Mouse (Mus musculus) lung, adult 2 months (tissue): Measurements from ENCODE around the gene Gramd1a. TPM values are rescaled to one million over a fixed set of nuclear protein-coding genes. Genes with fewer than 3 reads are reported as not detected.

Experiments
- DNase-seq: peaks from one replicate; pipeline ENCODE4 v3.0.0; 2022
- H3K4me1 ChIP-seq: fragments of 200-500 bp; 2 replicates; pipeline ENCODE4 v1.6.1; 2011; ENCODE audit warnings: low read length; ENCODE audit not compliant: control insufficient read depth, insufficient read depth
- H3K4me3 ChIP-seq: fragments of 200-500 bp; replicated peaks from 2 replicates; pipeline ENCODE3; 2011; ENCODE audit warnings: low read depth, mild to moderate bottlenecking, control low read depth, low read length; ENCODE audit errors: extremely low read depth
- CTCF ChIP-seq: fragments of 200-500 bp; IDR thresholded peaks from 2 replicates; pipeline ENCODE4 v1.5.1; 2011; ENCODE audit warnings: mild to moderate bottlenecking, low read length, control low read depth; ENCODE audit not compliant: insufficient read depth
- POLR2A ChIP-seq: fragments of 200-500 bp; IDR thresholded peaks from 2 replicates; pipeline ENCODE4 v1.6.1; 2011; ENCODE audit warnings: low read depth, mild to moderate bottlenecking, control low read depth, low read length, borderline replicate concordance; ENCODE audit errors: extremely low read depth
- WGBS: fragments of 180-500 bp; shearing (Covaris S2); methylation state at CpG from one replicate; pipeline ENCODE4 v1.1.7; 2018; 5-methylcytosine and 5-hydroxymethylcytosine counted together
- polyA plus RNA-seq: library from polyadenylated mRNA; depleted of rRNA; stranded (reverse); fragments of >200 nt; gene quantifications from 2 replicates; pipeline ENCODE4 v1.2.3, GENCODE M21; 2012

Gramd1a gene
- polyA plus RNA-seq, 1 experiment: 103 TPM

DNA sequence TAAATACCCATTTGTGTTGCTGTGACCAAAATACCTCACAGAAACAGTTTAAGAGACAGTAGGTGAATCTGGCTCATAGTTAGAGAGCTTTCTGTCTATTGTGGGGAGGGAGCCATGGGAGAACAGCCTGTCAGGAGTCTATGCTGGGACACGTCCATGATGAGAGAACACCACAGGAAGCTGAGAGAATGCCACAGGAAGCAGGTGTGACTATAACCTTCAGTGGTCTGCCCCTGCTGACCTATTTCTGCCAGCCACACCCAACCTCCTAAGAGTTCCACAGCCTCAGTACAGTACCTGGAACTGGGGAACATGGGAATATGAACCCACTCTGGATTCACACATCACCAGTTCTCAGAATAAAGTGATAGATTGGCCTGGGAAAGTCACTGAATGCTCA lies 9.1 kb upstream of the Gramd1a start:
- H3K4me3 ChIP-seq: no peak overlapping the region
- WGBS: 48% methylated on average over 1 of the region's 1 CpGs
- H3K4me1 ChIP-seq: no peaks in the 10 kb centered on the region; the same call in 1 of the 2 replicates
- no peak for DNase-seq
- TF ChIP-seq CTCF (no peak), POLR2A (no peak)

- no peak overlapping the region for H3K4me3 ChIP-seq
- TF ChIP-seq CTCF: no peak
- 76% methylated on average over 3 of the region's 3 CpGs for WGBS
- no peaks in the 10 kb centered on the region; the same call in 1 of the 2 replicates for H3K4me1 ChIP-seq
- DNase-seq: no peak
Observed at GRCm38 (mm10) chr7:31163666-31164577, 8.2 kb upstream of the Gramd1a start.

DNA sequence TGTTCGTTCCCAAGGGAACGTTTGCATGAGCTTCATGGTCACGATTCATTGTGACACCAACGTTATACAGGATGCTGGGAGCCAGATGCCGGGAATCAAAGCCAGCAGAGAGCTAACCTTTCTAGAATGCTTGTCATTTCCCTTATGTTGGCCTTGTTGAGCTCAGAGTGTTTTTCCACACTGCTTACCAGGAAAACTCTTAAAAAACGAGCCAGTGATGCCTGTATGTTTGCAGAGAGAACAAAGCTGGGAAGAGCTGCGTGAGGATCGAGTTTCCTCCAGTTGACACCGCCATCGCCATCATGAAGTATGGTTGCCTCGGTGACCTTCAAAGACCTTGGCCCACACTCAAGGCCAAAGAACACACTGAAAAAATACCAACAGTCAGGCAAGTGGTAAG lies 6.6 kb upstream of the Gramd1a start:
- no peaks in the 10 kb centered on the region for H3K4me1 ChIP-seq
- WGBS: 44% methylated on average over 11 of the region's 11 CpGs
- H3K4me3 ChIP-seq: no peak overlapping the region
- TF ChIP-seq CTCF (no peak), POLR2A (no peak)
- DNase-seq: no peak

- no peak for DNase-seq
- TF ChIP-seq POLR2A (no peak), CTCF (no peak)
- Histone ChIP-seq H3K4me3 (no peak overlapping the region), H3K4me1 (no peaks in the 10 kb centered on the region)
- 60% methylated on average over 3 of the region's 3 CpGs for WGBS
Observed at GRCm38 (mm10) chr7:31161831-31162230, 6.1 kb upstream of the Gramd1a start.

DNA sequence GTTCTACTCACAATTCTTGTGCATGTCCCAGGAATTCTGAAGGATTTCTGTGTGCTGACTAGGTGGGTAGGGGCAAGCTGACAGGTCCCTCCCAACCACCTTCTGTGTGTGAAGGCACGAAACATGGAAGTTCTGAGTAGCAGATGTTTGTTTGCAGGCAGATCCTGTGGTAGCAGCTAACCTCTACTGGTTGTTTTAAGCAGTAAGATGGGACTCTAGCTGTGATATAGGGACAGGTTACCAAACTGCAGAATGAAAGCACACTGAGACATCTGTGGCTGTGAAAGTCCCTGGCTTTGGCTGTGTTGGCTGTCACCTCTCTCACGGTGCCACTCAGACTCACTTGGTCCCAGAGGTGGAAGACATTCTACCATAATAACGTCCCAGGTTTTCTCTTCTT lies 5.5 kb upstream of the Gramd1a start:
- 86% methylated on average over 3 of the region's 3 CpGs for WGBS
- DNase-seq: no peak
- Histone ChIP-seq H3K4me1 (no peaks in the 10 kb centered on the region), H3K4me3 (no peak overlapping the region)
- TF ChIP-seq CTCF (no peak), POLR2A (no peak)

- WGBS: 44% methylated on average over 5 of the region's 5 CpGs
- no peak for TF ChIP-seq CTCF
- TF ChIP-seq POLR2A: no peak
- DNase-seq: no peak
- Histone ChIP-seq H3K4me3 (no peak overlapping the region), H3K4me1 (no peaks in the 10 kb centered on the region)
Observed at GRCm38 (mm10) chr7:31160763-31161162, 5.1 kb upstream of the Gramd1a start.

- Histone ChIP-seq H3K4me3 (no peak overlapping the region), H3K4me1 (peaks cover 4% of the 10 kb centered on the region)
- no peak for DNase-seq
- WGBS: 30% methylated on average over 19 of the region's 19 CpGs
- TF ChIP-seq CTCF (peak; percentile 34; the same call in 1 of the 2 replicates), POLR2A (no peak)
Observed at GRCm38 (mm10) chr7:31156034-31156928, 585 bp upstream of the Gramd1a start.

DNA sequence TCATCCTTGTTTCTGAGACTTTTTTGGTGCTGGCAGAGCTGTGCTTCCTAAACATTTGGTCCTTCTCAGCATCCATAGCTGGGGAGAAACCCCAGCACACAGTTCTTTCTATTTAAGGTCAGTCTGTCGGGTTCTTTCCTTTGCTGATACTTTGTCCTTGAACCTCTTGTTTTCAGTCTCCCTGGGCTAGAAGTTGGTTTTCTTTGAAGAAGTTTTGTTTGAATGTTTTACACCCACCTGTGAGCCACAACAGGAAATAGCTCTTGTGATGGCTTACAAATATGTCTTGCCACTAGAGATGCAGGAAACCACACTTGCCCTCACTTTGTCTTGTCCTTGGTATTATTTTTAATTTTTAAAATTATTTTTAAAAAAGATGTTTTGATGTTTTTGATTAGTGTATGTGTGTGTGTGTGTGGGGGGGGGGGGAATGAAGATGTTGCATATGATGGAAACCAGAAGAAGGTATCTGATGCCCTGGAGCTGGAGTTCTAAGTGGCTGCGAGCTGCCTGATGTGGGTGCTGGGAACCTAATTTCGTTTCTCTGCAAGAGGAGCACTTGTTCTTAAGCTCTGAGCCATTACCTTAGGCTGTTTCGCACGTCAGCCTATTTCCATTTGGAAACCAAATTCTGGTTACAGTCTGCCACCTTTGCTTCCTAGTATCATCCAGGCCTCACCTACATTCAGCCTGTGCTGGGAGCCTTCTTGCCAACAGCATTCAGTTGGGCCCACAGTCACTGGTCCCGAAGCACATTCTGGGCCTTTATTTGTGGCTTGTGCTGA lies 2.0 kb downstream of the Gramd1a start:
- 86% methylated on average over 6 of the region's 6 CpGs for WGBS
- Histone ChIP-seq H3K4me1 (peaks cover 7% of the 10 kb centered on the region), H3K4me3 (no peak overlapping the region)
- DNase-seq: no peak
- TF ChIP-seq CTCF (no peak), POLR2A (no peak)
